Mouse (Mus musculus) adrenal gland, adult 18-20 months (tissue): Measurements from ENCODE around the gene L1td1. TPM values are rescaled to one million over a fixed set of nuclear protein-coding genes. Genes with fewer than 3 reads are reported as not detected.
"Not testable (repeated sequence)": the region's sequence is repeated elsewhere in the genome, so short reads cannot be mapped to it uniquely, and the experiment has no call there.

Experiments used
- DNase-seq, 2 experiments: peaks; one replicate each; pipeline ENCODE4 v3.0.0; 2021 to 2022; ENCODE audit warnings: low spot score in 2 of 2
- long read RNA-seq, 2 experiments: library from polyadenylated mRNA; stranded (forward); transcript quantifications; one replicate each; pipeline ENCODE4 v2.0.0; 2021
- total RNA-seq, 2 experiments: library from RNA; stranded (reverse); gene quantifications; 1 replicate in 1 of 2; 2 replicates in 1 of 2; pipeline ENCODE4 v1.2.3; 2021

The L1td1 gene
- total RNA-seq, result not detected
- long read RNA-seq, experiment 1, result 0 reads
- long read RNA-seq, experiment 2, result 0 reads

DNA sequence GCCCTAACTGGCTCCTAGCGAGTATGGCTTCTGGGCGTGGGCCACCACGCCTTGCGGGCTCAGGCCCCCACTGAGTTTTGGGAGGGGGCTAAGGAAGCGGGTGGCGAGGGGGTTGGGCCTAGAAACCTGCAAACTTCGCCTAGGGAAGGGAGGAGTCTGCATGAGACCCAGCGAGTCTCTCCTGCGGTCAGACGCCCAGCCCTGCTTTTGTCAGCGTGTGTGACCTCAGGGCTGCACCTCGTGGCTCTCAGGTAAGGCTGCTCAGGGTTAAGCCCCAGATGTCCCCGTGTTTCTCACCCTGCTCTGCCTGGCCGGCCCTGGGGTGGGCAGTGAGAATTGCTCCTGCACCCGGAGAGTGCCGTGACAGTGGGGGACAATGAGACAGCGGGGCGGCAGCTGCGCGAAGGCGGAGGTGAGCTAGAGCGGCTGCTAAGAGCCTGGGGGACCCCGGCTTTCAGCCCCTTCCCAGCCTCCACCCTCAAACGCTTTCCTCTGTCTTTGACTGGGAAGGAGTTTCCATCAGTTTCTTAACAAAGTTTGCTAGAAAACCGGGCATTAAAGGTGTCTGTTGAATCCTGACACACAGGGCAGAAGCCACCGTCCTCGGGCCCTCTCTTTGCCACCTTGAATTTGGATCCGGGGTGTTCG lies at the start of gene L1td1:
L1td1 (plus strand) TSS at position 145 of the 648 bp plus-strand sequence.
- no peak for DNase-seq

DNA sequence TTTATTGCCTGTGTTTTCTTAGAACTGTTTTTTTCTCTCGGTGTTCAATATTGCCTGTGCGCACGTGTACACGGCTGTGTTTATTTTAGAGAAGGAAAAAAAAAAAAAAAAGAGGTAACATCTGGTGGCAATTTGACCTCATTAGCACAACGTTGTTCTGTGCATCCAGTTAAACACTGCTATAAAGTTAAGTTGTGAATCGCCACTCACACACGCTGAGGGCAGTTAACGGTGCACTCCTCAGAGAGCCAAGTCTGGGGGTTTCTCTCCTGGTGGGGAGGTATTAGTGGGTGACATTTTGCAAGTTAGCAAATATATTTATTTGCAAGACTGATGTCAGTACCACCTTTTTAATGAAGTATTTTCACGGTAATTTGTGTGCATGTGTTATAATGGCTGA lies 49.0 kb upstream of the L1td1 start:
- no peak for DNase-seq

DNA sequence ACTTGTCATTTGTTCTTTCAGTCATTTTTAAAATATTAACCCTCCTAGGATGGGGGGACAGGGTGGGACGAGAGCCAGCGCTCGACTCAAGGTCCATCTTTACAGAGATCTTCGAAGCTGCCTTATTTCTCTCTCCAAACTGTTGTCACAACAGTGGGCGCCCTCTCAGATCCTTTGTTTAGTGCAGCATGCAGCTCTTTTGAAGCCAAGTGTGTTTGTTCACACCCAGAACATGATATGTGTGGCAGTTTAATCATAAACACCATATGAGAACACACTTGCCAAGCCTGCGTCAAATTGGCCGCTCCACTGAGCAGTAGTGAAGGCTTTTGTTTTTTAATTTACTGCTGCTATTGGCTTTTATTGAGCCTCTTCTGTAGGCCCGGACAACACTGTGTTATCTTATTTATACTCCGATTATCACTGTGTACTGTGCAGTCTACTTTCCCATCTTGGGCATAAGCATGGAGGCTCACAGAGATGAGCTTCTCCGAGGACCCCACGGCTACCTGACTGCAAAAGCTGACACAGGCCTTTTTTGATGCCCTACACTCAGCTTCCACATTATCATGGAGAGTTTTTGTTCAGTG lies 39.8 kb upstream of the L1td1 start:
- no peak for DNase-seq

DNA sequence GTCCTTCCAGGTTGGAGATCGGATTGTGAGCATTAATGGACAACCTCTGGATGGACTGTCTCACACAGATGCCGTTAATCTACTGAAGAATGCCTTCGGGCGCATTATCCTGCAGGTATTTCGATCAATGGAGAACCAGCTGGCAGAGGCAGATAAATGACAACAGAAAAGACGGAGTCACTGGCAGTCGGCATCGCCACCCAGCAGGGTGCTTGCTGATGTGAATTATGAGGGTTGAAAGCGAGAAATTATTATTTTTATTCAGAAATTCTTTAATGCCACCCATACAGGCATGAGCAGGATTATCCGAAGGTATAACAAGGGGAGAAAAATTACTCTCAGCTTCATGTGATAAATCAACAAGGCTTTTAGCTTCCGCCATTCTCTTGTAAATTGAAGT lies 38.4 kb upstream of the L1td1 start:
- no peak for DNase-seq

DNA sequence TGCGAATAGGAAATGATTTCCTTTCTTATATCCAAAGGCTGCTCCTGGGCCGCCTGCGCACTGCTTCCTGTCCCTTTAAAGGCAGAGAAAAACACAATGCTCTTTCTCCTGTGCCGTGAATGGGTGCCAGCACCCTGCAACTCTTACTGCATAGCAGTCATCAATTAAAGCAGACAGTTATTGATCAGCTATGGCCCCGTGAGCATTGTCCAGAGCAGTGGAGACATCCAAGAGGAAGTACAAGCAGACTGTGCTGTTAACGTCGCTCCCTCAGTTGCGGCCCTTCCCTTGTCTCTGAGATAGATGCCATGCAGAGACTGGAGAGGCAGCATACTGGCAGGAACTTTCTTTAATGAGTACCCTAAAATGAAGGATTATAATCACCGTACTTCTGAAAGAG lies 38.0 kb upstream of the L1td1 start:
- no peak for DNase-seq

DNA sequence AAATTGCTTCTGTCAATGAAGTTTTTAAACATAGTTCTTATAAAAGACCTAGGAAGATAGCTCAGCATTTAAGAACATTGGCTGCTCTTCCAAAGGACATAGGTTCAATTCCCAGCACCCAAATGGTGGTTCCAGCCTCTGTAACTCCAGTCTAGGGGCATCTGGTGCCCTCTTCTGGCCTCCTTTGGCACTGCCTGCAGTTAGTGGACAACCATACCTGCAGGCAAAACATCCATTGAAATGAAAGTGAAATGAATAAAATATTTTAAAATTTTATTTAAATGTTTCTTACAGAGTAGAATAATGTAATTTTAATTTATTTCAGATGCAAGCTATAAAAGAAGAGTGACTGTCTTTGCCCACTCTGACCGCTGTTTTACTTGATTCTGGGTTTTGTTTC lies 36.5 kb upstream of the L1td1 start:
- DNase-seq, result no peak

DNA sequence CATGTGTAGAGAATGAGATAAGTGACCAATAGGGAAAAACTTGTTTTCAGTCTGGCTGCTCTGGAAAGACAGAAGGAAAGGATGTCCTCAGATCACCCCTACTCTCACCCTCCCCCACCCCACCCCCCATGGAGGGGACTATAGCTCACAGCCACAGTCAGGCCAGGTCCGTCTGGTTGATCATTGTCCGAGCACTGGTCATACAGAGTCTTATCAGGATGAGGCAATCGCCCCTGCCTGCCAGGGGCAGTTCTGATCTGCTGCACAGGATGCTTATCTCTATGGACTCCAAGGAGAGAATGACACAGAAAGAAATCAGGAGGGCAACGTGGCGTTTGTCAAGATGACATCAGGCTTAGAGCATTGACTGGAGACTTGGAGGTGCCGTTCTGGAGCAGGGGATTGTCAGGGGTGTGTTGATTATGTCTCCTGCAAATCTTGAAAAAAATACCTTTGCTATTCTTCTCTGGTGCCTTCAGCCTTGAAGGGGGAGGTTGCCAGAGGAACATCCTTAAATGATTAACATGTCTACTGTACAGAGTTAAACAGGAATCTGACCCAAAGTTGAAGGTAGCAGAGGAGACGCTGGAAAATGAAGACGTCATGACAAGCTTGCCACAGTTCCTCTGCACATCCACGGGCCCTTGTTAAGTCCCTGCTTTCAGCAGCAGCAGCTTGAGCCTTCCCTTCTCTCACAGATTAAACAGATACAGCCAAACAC lies 32.9 kb upstream of the L1td1 start:
- DNase-seq, result no peak

DNA sequence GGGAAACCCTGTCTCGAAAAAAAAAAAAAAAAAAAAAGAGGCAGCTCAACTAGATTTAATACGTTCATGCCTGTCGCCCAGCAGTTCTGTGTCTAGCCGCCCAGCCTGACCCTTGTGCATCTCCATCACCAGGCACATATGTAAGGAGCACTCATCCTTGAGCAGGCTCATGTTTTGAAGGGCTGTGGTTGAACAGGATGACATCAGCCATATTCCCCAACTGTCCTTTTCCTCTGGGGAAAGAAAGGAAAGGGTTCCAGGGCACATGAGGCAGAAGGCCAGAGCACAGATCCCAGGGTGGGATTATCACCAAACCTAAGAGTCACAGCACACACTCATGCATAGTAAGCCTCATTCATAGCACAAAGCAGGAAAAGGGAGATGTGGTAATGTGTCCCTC lies 28.6 kb upstream of the L1td1 start:
- no peak for DNase-seq

DNA sequence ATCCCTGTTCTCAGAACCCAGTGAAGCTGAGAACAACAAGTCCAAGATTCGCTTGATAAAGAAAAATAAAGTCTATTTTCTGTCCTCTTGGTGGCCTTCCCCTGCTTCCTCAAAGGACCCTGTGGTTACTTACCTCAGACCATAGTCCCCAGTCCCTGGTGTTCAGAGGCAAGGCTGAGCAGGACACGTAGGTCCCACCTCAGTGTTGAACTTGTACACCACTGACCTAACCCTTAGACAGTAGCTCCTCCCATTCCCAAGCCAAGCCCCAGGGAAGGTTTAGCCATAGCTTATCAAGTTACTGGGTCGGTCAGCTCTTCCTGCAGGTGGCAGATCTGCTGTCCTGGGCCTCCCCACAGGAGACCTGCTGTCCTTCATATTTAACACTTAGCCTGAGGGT lies 27.6 kb upstream of the L1td1 start:
- DNase-seq, result no peak

DNA sequence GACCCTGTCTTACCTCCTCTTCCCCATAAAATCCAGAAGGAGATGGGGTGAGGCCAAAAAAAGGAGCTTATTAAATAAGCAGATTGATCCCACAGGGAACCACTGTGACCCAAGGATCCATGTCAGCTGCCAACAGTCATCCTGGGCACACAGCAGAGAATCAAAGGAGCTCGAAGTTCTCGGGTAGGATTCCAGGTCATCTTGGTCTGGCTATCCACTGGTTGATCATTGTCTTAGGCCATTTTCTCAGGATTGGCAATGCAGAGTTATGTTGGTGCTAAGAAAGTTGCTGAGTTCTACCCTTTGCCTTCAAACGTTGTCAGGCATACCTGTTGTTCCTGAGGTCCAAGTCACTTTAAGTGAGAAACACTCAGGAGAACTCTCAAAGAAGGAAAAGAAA lies 26.4 kb upstream of the L1td1 start:
- DNase-seq, result no peak

DNA sequence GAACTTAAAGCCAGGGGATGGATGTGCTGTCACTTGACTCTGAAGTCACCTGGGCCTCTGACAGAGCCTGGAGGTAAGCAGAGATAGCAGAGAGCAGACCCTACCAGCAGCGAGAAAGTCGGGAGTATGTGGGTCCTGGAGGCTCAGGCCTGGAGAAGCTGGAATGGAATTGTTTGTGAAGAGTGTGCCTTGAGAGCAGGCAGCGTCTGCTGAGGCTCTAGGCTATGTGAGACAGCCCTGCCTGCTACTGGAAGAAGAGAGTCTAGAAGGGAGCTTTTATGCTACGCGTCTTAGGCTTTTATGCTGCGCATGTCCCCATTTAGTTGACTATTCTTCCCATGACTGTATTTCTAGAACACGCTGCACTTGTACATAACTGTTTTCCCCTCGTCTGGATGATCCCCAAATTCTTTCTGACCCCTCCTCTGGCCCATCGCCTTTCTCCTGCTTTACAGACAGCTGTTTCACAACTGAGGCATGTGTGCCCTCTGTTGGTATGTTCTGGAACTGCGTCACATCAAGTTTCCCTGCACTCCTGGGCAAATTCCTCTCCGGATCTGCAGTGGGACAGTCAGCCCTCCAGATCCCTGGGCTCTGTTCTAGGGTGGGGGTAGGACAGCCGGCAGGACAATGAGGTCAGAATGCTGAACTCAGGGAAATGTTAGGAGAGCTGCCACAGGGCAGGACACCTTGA lies 24.2 kb upstream of the L1td1 start:
- peak; percentile 53 to 59 for DNase-seq

DNA sequence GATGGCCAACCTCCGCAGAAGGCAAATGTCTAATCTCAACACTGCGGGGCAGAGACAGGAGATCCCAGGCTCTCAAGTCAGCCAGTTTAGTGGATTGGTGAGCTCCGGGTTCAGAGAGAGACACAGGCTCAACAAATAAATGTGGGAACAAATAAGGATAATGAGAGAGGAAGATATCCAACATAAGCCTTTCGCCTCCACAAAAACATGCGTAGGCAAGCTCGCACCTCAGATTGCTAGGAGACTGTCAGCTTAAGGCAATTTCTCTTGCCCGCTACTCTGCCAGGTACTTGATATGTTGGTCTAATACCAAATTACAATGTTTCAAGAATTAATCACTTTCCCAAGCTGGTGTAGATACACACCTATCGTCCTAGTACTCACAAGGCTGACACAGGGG lies 15.6 kb upstream of the L1td1 start:
- no peak for DNase-seq

DNA sequence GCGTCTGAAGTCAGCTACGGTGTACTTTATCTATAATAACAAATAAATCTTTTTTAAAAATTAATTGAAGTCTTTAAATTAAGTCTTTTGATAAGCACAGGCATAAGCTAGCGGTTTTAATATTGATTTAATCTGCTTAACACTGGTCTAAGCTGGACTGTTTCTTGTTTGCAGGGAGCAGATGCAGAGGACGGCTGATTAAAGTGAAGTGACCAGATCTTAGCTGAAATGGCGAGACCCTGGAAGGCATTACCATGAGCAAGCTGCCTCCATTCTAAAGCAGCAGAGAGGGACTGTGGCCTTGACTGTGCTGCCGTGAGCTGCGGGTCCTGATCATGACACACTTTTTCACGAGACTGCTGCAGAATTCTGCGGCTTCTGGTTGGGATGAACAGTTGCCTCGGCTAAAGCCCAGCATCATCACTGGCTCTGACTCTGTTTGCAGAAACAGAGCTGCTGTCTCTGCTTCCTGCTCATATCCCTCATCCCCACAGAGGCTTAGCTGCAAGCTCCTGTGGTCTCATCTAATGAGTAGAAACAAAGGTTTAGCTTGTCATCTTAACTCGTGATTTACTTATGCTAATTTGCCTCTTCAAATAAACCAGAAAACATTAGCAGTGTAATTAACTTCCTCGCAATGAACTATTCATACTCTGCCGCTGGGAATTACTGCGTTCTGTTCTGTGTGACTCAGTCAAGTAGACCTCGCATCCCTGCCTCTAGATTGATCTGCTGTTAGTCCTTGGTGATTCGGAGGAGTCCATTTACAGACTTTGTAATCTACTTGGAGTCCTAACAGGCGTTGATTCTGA lies 8.6 kb upstream of the L1td1 start:
- no peak for DNase-seq

DNA sequence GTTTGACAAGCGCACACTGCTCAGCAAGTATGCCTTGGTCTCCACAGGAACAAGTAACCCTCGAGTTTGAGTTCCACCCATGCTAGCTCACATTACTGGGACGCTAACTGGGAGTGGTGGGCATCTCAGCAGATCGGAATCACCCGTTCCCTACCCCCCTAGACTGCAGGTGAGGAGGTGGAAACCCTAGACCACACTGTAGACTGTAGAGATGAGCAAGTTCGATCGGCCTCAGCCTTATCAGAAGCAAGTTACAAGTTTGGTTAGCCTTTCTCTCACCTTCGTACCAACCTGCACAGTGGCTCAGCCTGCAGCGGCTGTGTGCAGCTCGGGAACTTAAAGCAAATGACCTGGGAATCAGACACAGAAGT lies 8.0 kb upstream of the L1td1 start:
- no peak for DNase-seq

DNA sequence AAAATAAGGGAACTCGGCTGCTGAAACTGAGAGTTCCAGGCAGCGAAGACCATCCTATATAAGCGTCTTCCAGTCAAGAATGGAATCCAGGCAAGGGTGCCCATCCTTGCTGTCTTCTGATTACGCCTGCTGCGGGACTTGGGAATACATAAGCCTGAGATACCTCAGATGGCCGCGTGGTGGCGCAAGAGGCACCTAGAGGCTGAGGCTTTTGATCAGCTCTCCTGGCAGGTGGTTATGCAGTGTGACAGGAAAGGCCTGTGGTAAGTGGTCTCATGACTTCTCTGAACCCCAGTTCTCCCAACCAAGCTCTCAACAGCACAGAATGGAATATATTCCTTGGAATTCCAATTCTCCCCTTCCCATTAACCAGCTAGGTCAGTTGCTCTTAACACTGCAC lies 4.1 kb upstream of the L1td1 start:
- peak; percentile 45 to 60 for DNase-seq

DNA sequence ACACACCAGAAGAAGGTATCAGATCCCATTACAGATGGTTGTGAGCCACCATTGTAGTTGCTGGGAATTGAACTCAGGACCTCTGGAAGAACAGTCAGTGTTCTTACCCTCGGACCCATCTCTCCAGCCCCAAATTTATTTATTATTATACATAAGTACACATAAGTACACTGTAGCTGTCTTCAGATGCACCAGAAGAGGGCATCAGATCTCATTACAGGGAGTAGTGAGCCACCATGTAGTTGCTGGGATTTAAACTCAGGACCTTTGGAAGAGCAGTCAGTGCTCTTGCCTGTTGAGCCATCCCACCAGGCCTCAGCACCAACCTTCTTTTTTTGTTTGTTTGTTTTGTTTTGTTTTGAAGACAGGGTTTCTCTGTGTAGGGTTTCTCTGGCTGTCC lies 1.9 kb upstream of the L1td1 start:
- DNase-seq, result not testable (repeated sequence)

DNA sequence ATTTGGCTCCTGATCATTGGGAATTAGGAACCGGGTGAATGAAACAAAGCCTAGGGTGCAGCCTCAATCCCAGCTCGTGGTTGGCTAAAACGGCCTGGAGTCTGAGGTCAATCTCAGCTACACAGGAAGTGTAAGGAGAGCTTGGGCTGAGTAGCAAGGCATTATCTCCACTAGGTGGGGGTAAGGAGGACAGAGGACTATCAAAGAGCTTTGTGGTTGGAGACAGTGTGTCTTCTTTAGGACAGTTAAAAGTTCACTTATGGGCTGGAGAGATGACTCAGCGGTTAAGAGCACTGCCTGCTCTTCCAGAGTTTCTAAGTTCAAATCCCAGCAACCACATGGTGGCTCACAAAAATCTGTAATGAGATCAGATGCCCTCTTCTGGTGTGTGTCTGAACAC lies 1.1 kb upstream of the L1td1 start:
- no peak for DNase-seq

DNA sequence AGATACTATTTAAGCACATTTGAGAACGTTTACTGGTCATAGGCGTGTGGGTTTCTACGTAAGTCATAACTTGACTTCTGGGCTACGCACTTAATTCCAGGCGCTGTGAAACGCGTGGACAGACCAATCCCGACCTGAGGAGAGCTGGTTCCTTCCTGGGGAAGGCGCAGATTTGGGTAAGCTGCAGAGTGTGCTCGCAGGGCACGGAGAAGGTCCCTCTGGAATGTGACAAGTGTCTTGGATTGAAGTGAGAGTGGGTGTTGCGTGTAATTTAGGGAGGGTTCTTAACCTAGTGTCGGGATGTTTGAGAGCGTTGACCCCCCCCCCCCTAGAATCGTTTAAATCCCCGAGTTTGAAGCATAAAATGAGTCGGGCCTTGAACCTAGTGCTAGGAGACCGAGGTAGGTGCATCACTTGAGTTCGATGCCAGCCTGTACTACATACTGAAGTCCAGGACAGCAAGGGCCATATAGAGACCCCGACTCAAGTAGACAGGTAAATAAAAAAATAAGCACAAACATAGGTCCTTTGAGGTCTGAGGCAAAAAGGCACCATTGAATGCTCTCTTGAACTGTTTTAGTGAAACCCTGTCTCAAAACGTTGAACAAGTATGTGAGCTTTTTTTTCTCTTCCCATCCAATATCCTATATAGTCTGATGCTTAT lies 893 bp downstream of the L1td1 start:
- no peak for DNase-seq

DNA sequence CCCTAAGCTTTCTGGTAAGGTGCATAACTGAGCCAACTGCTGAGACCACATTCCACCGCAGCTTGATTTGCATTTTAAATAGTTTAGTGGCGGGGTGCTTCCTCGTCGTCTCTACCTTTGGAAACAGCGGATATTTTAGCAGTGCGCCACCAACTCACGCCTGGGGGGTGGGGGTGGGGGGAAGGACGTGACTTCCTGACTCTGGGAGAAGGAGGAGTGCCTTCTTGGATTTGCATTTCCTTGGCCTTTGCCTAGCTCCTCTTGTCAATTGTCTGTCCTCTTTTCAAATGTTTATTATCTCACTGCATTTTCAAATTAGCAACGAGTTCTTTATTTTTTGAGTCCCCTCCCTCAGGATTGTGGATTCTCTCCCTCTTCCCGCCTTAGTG lies 1.4 kb downstream of the L1td1 start:
- DNase-seq, result no peak

DNA sequence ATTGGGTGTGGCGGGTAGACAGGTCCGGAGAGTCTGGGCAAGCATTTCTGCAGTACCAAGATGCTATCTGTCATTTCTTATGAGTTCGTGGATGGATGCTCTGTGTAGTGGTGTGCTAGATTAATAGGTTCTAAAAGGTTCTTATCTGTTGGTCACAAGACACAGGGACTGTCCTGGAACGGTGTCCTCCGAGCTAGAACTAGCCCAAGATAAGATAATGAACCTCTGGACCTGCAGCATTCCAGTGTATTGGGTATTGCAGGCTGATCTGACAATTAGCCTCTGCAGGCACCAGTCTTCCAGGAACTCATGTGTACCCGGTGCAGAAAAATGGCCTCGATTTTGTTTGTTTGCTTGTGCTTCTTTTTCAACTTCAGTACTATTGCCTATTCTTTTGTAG lies 2.2 kb downstream of the L1td1 start:
- DNase-seq, result no peak

DNA sequence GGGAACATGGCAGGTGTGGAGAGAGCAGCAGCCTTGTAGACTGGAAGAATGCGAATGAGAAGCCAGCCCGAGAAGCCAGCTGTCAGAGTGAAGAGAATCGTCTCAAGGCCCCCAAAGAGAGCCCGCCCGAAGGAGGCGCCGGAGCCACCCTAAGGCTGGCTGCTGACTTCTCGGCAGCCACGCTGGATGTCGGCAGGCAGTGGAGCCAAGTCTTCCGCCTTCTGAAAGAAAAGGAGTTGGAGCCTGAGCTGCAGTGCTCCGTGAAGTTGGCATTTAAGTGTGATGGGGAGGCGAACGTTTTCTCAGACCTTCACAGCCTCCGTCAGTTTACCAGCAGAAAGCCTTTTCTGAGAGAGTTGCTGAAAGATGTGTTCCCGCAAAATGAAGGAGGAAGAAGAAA lies 7.1 kb downstream of the L1td1 start:
- DNase-seq, result no peak
